Mouse (Mus musculus) C2C12 (cell line): ENCODE results near the gene Plxdc1. TPM values are rescaled to one million over a fixed set of nuclear protein-coding genes. Genes with fewer than 3 reads are reported as not detected.
"Not testable (repeated sequence)": the region's sequence is repeated elsewhere in the genome, so short reads cannot be mapped to it uniquely, and the experiment has no call there.

Source experiments
- H3K27me3 ChIP-seq: one replicate; pipeline ENCODE4 v1.6.1; 2011; ENCODE audit not compliant: control insufficient read depth, insufficient read depth, insufficient read length
- H3K36me3 ChIP-seq: one replicate; pipeline ENCODE4 v1.6.1; 2011; ENCODE audit not compliant: control insufficient read depth, insufficient read depth
- H3K4me3 ChIP-seq: one replicate; pipeline ENCODE4 v1.5.1; 2011; ENCODE audit warnings: mild to moderate bottlenecking, control low read depth; ENCODE audit not compliant: poor library complexity, insufficient read depth, severe bottlenecking
- H3K79me2 ChIP-seq: one replicate; pipeline ENCODE4 v1.6.1; 2011; ENCODE audit not compliant: control insufficient read depth, insufficient read depth
- H3K79me3 ChIP-seq: one replicate; pipeline ENCODE4 v1.6.1; 2011; ENCODE audit warnings: low read depth, control low read depth
- H3ac ChIP-seq: one replicate; pipeline ENCODE3; 2011; ENCODE audit warnings: low read depth; ENCODE audit not compliant: control insufficient read depth, insufficient read length
- CEBPB ChIP-seq: IDR thresholded peaks from one replicate; pipeline ENCODE4 v1.6.1; 2011; ENCODE audit warnings: low read depth, mild to moderate bottlenecking, control low read depth, moderate library complexity
- CTCF ChIP-seq: IDR thresholded peaks from one replicate; pipeline ENCODE4 v1.5.1; 2011; ENCODE audit not compliant: control insufficient read depth, insufficient read depth, insufficient read length
- FOSL1 ChIP-seq: IDR thresholded peaks from one replicate; pipeline ENCODE4 v1.8.0; 2011; ENCODE audit warnings: mild to moderate bottlenecking, low read length; ENCODE audit not compliant: poor library complexity, insufficient read depth, severe bottlenecking
- MAX ChIP-seq: IDR thresholded peaks from one replicate; pipeline ENCODE4 v1.6.1; 2011; ENCODE audit warnings: mild to moderate bottlenecking, control low read depth
- MYOD1 ChIP-seq: IDR thresholded peaks from one replicate; pipeline ENCODE4 v1.6.1; 2011; ENCODE audit warnings: low read depth; ENCODE audit not compliant: control insufficient read depth, insufficient read length
- MYOG ChIP-seq: IDR thresholded peaks from one replicate; pipeline ENCODE4 v1.6.1; 2011; ENCODE audit not compliant: control insufficient read depth, insufficient read length; ENCODE audit errors: extremely low read depth
- USF1 ChIP-seq: IDR thresholded peaks from one replicate; pipeline ENCODE4 v1.6.1; 2011; ENCODE audit warnings: low read depth, mild to moderate bottlenecking, control low read depth, moderate library complexity
- polyA plus RNA-seq: library from polyadenylated mRNA; unstranded; fragments of >200 nt; fragmentation: generic; extraction: Trizol; gene quantifications from one replicate; pipeline ENCODE4 v1.2.1, GENCODE M21; 2012; ENCODE audit warnings: missing spikeins

The Plxdc1 gene
- polyA plus RNA-seq, 1 experiment: 0.25 TPM

GRCm38 (mm10) chr11:97949703-97950475 is 36.4 kb downstream of the Plxdc1 start:
- Histone ChIP-seq H3K79me2 (no peaks in the 10 kb centered on the region), H3K4me3 (no peak overlapping the region), H3K36me3 (no peaks in the 10 kb centered on the region), H3K27me3 (no peaks in the 10 kb centered on the region), H3K79me3 (no peaks in the 10 kb centered on the region), H3ac (no peak overlapping the region)
- TF ChIP-seq MAX (no peak), USF1 (no peak), FOSL1 (no peak), MYOG (no peak), MYOD1 (no peak), CEBPB (no peak), CTCF (no peak)

DNA sequence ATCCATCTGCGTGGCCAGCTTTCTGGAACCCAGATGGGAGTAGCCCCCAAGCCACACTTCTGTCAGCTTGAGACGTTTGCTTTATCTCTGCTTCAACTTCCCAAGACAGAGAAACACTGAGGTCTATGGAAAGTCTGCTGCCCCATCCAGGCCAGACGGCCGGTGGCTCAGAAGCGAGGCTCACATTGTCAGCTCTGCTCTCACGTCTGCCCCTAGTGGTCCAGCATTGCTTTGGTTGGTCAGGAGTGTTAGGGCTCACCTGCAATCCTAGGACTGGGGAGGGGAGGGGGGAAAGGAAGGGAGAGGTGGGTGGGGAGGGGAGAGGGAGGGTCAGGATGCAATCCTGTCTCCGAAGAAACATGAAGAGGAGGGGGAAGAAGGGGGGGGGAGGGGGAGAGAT is 38.8 kb downstream of the Plxdc1 start:
- H3K79me2 ChIP-seq: no peaks in the 10 kb centered on the region
- H3K27me3 ChIP-seq: no peaks in the 10 kb centered on the region
- H3K4me3 ChIP-seq: no peak overlapping the region
- H3K79me3 ChIP-seq: no peaks in the 10 kb centered on the region
- TF ChIP-seq CEBPB (no peak), MYOD1 (no peak), CTCF (no peak), MAX (no peak), USF1 (no peak), FOSL1 (no peak), MYOG (no peak)
- H3K36me3 ChIP-seq: no peaks in the 10 kb centered on the region
- no peak overlapping the region for H3ac ChIP-seq

- not testable (repeated sequence) for H3K79me2 ChIP-seq, H3K4me3 ChIP-seq, H3K27me3 ChIP-seq, H3K36me3 ChIP-seq, H3ac ChIP-seq, H3K79me3 ChIP-seq
Observed at GRCm38 (mm10) chr11:97945738-97946289, 40.4 kb downstream of the Plxdc1 start.

DNA sequence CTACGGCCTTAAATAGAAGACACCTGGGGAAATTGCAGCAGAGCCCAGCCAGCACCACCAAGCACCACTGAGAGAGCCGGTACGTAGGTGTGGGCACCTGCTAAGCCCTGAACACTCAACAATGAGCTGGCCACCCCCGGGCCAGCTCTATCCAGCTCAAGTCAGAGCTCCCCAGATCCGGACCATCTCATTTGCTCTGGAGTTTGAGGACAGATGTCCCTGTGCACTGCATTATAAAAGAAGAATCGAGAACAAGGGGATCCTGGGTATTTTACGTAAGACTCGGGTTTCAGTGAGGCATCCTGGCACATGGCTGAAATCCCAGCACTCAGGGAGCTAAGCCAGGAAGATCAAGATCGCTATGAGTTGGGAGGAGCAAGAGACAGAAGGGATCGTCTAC is 41.2 kb downstream of the Plxdc1 start:
- H3K27me3 ChIP-seq: no peaks in the 10 kb centered on the region
- no peaks in the 10 kb centered on the region for H3K36me3 ChIP-seq
- TF ChIP-seq CEBPB: no peak
- no peak for TF ChIP-seq USF1
- TF ChIP-seq CTCF: no peak
- no peak for TF ChIP-seq MYOD1
- TF ChIP-seq MYOG: no peak
- no peak for TF ChIP-seq FOSL1
- TF ChIP-seq MAX: no peak

DNA sequence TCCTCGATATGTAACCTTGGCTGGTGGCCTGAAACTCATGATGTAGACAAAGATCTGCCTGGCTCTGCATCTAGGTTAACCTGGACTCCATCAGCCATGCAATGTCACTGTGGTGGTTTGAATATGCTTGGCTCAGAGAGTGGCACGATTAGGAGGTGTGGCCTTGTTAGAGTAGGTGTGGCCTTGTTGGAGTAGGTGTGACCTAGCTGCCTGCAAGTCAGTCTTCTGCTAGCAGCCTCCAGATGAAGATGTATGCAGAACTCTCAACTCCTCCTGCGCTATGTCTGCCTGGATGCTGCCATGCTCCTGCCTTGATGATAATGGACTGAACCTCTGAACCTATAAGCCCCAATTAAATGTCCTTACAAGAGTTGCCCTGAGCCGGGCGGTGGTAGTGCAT is 43.0 kb downstream of the Plxdc1 start:
- TF ChIP-seq MAX (no peak), CEBPB (no peak), CTCF (no peak), USF1 (no peak), MYOG (no peak), FOSL1 (no peak), MYOD1 (no peak)
- no peak overlapping the region for H3ac ChIP-seq
- H3K79me2 ChIP-seq: no peaks in the 10 kb centered on the region
- H3K27me3 ChIP-seq: no peaks in the 10 kb centered on the region
- no peak overlapping the region for H3K4me3 ChIP-seq
- H3K36me3 ChIP-seq: no peaks in the 10 kb centered on the region
- H3K79me3 ChIP-seq: no peaks in the 10 kb centered on the region

More for the DNA sequence above, 41.2 kb downstream of the Plxdc1 start:
- Histone ChIP-seq H3K4me3 (no peak overlapping the region), H3K79me3 (no peaks in the 10 kb centered on the region), H3ac (no peak overlapping the region), H3K79me2 (no peaks in the 10 kb centered on the region)

DNA sequence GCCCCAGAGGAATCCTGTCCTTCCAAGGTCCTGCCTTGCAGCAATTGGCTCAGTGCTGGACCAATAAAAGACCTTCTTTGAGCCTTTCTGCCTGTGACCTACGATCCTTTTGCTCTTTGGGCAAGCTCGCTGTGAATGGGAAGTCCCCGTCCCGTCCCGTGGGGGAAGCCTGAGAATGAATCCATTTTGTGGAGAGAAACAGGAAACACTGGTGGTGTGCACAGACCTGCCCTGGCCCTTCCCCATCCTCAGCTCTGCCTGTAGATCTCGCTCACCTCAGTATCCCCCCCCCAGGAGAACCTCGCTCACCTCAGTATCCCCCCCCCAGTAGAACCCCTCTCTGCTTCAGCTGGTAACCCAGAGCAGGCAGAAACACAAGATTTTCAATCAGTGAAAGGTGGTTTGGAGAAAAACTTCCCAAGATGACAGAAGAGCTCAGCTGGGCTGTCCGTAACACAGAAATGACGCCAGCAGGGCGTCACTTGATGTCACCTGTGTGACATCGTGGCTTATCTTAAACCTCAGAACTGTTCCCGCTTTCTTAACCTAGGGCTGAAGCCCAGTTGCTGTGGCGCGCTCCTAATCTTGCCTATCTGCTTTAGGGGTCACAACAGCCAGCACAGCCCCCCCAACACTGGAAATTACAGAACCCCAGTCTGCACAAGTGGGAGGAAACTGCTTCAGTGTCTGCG is 43.7 kb downstream of the Plxdc1 start:
- Histone ChIP-seq H3ac (no peak overlapping the region), H3K36me3 (no peaks in the 10 kb centered on the region), H3K79me3 (no peaks in the 10 kb centered on the region), H3K79me2 (no peaks in the 10 kb centered on the region), H3K4me3 (no peak overlapping the region), H3K27me3 (no peaks in the 10 kb centered on the region)
- TF ChIP-seq FOSL1 (no peak), MYOD1 (no peak), MYOG (no peak), CEBPB (no peak), USF1 (no peak), MAX (no peak), CTCF (no peak)
